Mouse (Mus musculus) kidney, adult 11 months (tissue): ENCODE measurements at regions not wholly inside any gene's neighbourhood (a gene's known extent, or its start where the extent isn't known, plus 50 kb on each side); places are given as distances from the start of the nearest gene placed in this dataset.
"Not testable (repeated sequence)": the region's sequence is repeated elsewhere in the genome, so short reads cannot be mapped to it uniquely, and the experiment has no call there.

Source experiments
- DNase-seq: peaks from one replicate; pipeline ENCODE4 v3.0.0; 2022

DNA sequence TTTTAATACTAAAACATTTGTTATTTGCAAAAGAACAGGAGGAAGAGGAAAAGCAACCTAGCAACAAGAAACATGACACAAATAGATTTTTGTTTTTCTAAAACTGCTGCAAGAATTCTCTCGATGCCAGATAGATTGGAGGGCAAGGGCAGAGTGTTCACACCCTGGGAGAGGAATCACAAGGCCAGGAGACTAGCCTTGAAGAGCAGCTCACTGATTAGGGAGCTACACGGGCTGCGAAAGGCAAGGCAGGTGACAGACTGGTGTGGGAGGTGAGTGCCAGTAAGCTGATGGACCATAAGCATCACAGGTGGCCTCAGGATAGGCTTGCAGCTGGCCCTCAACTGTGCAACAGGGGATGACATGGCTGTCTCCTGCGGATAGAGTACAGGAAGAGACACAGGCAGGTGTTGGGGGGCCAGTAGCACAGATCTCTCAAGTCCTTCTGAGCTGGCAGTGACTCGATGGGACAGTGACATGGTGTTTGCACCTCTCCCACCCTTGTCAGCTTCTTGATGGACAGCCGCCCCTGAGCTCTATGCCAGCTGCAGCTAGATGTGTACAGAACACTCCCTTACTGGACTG is 102.0 kb upstream of the Abca1 start:
- no peak for DNase-seq

DNA sequence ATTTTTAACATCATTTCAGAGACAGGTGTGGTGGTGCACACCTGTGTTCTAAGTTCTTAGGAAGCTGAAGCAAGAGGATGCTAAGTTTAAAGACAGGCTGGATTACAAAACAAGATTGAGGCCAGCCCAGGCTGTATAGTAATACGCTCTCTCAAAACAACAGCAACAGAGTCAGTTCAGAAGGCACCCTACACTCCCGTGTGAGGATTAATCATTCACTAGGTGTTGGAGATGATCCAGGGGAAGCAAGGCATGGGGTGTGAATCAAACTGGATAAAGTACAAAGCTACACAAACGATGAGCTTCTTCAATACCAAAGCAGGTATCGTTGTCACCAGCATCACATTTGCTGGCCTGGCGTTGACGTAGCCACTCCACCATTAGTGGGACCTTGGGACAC is 99.3 kb upstream of the Abca1 start:
- peak; percentile 79 for DNase-seq

DNA sequence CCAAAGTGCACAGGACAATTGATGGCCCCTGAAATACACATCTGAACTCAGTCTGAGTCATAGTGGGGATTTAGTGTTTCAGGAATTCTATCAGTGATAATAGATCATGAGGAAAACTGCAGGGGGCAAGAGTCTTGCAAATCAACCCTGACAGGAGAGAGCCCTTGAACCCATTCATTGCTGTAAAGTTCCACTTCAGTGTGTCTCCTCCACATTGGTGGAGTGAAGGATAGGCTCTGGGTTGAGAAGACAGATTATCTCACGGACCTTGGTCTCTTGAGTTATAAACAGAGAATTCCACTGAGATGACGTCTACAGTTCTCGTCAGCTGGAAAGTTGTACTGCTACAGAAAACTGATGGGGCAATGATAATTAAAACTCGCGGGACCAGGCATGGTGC is 97.3 kb upstream of the Abca1 start:
- DNase-seq: no peak

DNA sequence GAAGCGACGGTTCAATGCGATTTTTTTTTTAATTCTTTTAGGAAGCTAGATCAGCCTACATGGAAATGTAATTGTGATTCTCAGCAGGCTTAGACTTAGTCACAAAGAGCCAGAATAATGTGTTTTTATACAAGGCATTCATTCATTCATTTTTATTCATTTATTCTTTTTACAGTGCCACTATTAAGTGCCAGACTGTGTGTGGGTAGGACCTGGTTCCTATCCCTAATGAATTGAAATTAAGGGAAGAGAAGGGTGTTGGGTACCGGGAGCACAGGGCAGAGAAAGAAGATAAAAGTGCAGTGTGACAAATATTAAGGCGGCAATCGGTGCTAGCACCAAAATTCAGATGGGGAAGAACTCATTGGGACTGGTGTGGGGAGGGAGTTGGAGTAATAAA is 94.8 kb upstream of the Abca1 start:
- DNase-seq: no peak

DNA sequence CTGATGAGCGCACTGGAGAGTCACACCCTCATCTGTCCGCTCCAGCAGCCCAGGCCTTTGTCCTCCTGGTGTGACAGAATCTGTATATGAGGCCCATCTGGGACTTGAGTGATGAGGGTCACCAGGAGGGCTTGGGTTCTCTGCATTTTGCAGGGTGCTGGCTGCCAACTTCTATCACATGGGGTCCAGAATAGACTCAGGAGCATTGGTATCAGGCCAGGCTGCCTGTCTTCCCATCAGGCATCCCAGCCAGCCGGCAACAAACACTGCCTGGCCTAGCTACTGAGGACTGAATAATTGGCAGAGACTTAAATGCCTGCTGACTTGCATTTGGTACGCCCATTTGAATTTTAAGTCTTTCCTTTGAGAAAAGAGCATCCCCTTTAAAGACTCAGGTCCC is 94.0 kb upstream of the Abca1 start:
- no peak for DNase-seq

DNA sequence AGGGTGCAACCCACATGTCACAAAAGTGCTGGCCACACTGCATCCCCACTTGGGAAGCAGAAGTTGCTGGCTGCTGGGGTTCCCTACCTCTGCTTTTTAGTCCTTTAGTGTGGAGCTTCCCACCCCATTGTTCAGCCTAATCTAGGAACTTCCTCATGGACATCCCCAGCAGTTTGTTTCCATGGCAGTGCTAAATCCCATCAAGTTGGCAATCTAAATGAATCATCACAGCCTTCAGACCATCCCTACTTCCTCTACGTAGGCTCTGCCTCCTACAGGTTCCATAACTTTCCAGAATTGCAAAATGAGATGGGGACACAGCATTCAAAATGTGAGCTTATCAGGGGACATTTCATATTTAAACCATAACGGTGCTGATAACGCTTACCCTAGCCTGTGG is 90.6 kb upstream of the Abca1 start:
- no peak for DNase-seq

DNA sequence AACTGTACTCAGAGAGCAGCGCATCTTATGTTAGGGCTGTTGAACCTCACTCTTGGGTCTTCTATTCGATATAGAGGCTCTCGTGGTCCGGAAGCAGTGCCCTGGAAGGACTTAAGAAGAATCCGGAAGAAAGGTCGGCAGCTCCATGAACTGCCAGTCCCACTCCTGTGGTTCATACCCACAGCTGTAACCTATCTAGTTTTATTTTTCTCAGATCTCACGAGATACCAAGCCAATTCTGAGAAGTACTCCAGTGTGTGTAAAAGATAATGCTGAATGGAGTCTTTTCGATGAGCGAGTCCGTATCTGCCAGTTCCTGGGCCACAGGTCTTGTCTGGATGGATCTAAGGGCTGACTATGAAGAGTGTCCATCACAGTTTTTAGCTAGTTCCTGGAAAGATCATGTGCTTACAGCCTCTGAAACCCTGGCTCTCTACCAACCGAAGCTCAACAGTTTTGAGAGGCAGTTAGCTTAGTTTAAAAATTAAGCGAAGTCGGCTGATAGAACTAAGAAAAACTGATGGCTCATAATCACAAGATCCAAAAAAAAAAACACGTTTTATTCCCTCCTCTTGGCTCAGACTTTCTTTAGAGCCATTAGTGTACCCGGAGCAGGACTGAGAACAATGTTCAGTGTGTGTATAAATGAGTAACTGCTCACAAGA is 86.5 kb upstream of the Abca1 start:
- peak; percentile 69 for DNase-seq

DNA sequence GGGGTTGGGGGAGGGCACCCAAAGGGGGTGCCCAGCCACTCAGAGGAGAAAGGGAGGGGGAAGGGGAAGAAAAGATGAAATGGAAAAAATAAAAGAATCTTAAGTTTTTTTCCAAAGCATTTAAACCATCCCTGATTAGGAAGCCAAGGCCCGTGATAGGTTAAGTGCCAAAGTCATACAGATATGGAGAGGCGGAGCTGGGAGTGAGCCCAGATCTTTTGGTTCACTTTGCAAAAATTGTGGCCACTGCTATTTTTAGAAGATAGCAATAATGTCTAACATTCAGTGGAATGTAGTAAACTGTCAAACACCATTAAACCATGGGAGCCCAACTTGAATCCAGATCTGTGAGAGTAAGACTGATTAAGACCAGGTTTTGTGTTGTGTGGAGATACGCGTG is 85.9 kb upstream of the Abca1 start:
- no peak for DNase-seq

DNA sequence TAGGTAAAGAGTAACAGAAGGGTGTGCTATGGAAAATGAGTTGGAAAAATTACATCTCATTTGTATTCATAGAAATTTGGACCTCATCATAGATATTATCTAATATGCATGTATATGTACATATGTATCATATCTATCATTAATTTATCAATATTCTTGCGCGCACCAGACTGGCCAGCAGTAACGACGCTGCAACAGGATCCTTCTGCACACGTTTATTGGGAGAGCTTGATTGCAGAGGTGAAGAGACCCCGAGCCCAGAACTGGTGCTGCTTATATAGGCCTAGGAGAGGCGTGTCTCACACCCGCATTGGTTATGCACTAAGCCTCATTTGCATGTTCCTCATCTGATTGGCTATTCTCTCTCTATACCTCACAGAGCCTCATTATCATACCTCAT is 83.8 kb upstream of the Abca1 start:
- DNase-seq: not testable (repeated sequence)

DNA sequence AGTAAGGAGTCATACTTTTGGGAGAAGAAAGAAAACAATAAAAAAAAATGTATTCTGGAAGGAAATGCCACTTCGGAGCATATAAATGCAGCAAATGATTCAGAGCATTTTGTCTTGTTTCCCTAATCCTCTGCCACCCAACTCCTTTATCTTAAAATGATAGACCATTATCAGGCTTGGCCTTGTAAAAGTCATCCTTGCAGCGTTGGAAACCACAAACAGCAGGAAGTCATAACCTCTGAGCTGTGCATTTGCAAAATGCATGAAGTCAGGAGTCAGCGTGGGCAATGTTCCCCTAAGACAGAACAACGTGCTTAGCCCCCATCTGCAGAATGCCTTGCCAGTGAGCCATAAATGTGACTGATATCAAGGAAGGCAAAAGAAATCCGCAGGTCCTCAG is 80.2 kb upstream of the Abca1 start:
- no peak for DNase-seq

DNA sequence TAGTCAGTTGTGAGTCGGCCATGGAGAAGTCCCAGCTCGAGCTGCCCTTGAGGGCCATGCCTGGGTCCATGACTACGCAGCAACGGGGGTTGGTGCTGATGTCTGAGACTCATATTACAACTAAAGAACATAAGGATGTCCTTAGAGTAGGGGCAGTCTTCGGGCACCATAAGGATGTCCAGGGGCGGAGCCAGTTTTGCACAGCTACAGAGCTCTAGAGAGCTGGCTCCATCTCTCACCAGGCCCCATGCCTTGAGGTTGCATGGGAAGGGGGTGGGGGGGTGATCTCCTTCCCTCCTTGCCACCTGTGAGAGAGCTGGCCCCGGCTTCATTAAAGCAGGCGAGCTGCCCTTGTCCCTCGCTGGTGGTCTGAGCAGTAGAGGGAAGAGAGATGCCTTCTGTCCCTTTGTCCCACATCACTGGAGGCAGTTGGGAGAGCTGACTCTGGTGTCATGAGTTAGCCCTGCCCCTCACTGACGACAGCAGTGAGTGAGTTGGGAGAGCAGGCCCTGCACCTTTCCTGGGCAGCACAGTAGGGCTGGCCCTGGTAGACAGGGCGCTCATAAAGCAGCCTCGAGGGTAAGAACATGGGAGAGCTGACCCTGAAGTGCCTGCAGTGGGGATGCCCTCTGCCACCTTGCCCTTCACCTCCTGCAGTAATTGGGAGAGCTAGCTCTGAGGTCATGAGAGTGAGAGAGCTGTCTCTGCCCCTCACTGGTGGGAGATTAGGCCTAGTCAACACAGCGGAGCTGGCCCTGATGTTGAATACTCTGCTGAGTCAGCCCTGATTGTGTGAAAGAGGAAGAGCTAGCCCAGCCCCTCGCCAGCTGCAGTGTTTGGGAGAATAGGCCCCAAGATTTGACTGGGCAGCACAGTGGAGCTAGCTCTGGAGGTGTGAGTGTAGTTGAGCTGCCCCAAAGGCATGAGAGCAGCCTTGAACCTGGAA is 78.9 kb upstream of the Abca1 start:
- no peak for DNase-seq

DNA sequence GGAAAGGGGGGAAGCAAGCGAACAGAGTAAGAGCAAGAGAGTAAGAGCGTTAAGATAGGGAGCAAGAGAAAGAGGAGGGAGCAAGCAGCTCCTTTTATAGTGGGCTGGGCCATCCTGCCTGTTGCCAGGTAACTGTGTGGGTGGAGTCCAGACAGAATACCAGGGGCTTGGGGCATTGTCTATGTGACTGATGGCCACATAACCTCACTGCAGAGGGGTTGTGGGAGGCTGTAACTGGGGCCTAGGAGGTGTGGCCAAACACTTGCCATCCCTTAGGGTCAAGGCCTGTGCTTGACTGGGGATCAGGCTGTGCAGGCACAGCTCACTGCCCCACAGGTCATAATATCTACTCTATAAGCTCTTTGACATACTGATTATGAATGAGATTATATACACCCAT is 76.2 kb upstream of the Abca1 start:
- no peak for DNase-seq

DNA sequence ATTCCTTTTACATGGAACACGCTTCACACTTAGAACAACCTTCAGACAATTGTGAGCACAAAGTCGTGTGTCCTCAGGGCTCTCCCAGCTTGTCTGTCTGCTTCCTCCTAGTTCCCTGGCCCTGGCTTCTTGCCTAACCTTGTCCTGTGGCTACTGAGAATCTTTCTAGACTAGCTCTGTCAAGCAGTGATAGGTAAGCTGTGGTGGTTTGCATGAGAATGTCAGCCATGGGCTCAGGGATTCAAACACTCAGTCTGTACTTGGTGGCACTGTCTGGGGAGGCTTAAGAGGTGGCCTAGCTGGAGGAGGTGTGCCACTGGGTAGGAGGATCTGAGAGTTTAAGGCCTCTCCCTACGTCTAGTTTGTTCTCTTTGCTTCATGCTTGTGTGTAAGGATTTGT is 72.7 kb upstream of the Abca1 start:
- no peak for DNase-seq

DNA sequence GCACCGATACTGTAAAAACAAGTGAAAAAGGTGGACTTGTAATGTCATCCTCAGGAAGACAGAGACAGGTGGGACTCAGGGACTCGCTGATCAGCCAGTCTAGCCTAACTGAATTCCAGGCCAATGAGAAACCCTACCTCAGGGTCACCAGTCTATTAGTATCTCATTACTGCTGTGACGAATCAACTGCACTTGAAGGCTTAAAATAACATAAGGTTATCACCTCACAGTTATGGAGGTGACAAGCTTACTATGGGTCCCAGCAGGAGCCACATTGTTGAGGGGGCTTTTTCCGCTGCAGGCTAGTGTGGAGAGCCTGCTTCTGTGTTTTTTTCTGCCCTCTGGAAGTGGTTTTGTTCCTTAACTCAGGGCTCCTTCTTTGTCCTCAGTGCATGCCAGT is 72.2 kb upstream of the Abca1 start:
- no peak for DNase-seq

DNA sequence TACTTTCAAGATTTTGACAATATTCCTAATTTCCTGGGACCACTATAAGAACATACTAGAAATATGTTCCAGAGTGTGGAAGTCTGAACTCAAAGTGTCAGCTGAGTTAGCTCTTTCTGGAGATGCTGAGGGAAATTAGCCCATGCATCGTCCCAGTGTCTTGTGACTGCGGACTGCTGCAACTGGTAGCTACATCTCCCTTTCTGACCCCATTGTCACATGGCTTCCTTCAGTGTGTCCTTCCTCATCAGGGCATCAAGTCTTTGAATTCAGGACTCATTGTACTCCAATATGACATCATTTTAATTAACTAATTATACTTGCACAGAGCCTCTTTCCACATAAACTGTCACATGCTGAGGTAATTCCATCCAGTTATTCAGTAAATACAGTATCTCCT is 71.4 kb upstream of the Abca1 start:
- no peak for DNase-seq

DNA sequence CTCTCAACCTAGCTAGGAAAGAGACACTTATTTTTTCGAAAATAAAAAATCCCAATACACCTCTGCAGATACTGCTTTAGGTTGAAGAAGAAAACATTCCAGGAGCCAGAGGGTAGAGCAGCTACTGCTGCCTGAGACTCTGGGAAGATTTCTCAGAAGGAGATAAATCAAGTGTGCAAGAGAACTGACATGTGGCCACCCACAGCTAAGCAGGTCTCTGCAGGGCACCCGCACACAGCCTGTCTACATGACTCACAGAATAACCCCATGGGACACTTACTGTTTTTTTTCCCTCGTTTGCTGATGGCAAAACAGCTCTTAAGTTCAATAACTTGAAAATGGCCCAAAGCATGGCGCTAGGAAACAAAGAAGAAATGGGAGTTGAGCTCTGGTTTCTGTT is 68.7 kb upstream of the Abca1 start:
- no peak for DNase-seq

DNA sequence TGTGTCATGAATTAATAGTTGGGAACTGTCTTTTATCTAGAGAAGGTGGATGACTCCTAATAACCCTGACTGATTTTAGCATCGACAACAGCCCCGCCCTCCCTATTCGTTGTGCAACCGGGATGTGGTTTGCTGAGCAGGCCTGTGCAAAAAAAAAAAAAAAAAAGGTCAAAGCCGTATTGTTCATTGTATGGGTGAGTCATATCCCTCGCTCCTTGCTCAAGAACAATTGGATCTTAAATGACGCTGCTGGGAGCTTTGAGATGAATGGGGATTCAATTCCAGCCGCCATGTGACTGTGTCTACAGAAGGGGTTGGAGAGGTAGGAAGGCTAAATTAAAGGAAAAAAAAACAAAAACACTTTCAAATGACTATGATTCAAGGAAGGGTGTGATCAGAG is 68.1 kb upstream of the Abca1 start:
- no peak for DNase-seq

DNA sequence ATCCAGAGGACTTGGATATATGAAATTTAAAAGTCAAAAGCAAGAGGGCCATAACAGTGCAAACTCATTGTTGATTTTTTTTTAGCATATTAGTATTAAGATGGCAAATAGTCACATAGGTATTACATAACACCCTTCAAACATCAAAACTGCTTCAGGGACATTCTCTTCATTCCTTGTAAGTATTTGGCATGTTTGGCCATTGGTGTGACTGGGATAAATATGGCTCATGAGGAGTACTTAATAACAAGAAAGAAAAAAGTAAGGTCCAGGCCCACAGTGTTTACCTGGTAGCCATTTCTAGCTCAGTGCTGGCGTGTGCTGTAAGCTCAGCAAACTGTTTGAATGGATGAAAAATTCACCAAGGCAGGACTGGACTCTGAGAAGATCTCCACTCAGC is 67.4 kb upstream of the Abca1 start:
- no peak for DNase-seq

DNA sequence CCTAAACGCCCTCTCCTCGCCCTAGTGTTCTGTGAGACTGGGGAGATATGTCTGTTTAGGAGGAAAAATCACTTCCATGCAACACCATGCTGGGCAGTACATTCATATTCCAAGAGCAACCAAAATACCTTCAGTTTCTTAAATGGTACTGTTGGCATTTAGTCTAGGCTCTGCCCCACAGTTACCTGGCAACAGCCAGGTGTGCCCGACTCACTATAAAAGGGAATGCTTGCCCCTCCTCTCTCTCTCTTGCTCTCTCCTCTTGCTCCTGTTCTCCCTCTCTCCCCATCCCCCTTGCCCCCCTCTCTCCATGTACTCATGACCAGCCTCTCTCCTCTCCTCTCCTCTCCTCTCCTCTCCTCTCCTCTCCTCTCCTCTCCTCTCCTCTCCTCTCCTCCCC is 66.7 kb upstream of the Abca1 start:
- DNase-seq: no peak

DNA sequence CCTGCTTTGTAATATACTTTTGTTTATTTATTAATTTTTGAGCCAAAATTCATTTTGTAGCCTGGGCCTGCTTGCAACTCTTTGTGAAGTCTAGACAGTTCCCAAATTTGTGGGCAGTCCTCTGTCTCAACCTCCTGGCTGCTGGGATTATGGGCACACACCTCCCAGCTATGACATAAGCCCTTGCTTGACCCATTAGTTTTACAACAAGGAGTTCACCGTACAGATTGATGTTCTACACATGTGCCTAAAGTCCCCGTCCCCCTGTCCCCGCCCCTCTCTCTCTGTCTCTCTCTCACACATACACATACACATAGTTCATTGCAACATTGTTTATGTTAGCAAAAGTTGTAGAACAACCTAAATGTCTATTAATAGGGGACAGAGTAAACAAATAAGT is 63.7 kb upstream of the Abca1 start:
- no peak for DNase-seq

DNA sequence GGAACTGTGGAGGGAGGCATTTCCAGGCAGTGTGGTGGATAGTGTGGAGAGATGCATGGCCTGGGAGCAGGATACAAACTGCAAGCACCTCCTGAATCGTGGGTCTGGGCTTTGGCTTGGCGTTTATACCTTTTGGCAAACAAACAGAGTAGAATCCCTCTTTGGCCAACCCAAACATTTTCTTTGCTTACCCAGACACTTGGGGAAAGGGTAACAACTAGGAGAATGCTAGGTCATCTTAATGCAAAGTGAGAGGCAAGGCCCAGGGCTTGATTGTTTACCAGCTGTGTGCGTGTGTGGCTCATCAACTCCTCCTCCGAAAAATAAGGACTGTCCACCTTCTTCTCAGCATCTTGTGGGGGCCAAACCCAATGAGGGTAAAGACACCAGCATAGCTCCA is 61.1 kb upstream of the Abca1 start:
- no peak for DNase-seq

DNA sequence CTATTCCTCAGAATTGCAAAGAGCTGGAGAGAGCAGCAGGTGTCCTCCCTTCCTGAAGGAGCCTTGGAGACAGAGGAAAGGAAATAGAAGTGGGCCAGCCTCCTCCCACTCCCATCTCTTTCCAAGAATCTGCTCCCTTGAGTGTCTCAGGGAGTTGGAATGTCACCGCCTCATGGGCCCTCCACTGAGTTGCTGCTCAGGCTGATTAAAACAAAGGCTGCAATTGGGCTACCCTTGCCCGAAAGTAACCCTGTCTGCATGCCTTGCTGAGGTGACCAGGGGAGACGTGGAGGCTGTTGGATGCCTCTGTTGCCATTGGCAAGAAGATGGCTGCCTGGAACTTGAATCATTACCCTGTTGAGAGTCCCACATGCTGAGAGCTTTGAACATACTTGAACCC is 59.7 kb upstream of the Abca1 start:
- DNase-seq: peak; percentile 43

DNA sequence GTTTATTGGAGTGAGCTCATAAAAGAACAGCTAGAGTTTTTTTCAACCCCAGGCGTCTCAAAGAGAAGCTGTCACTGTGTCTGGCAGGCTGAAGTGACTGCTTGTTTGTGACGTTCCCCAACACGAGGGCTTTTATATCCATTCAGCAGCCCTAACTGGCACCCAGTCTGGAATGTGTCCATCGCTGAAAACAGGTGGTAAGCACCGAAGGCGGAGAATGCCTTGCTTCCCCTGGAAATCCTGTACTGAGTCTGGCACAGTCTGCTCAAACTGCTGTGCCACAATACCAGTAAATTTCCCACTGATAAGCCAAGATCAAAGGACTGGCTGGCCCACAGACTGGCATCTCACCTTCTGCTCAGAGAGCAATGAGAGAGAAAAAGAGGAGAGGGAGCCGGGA is 59.1 kb upstream of the Abca1 start:
- DNase-seq: no peak

DNA sequence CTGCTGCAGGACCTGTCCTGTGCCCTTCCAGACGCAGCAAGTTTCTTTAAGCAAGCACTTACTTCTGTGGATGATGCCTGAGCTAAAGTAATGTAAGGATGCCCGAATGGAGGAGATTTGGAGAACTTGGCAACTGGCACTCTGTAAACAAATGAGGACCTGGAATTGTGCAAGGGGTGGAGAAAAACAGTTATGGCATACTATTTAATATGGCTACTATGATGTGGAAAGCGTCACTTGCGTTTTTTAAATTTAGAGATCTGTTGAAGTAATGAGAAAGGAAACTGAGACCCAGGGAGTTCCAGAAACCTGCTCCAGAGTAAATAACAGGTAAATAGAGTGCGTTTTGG is 58.6 kb upstream of the Abca1 start:
- no peak for DNase-seq
